Mouse (Mus musculus): ENCODE data around the gene Lhfpl2. TPM values are rescaled to one million over a fixed set of nuclear protein-coding genes. Genes with fewer than 3 reads are reported as not detected.

Gene Lhfpl2
- polyA plus RNA-seq, 1 experiment, result 17.1 TPM

DNA sequence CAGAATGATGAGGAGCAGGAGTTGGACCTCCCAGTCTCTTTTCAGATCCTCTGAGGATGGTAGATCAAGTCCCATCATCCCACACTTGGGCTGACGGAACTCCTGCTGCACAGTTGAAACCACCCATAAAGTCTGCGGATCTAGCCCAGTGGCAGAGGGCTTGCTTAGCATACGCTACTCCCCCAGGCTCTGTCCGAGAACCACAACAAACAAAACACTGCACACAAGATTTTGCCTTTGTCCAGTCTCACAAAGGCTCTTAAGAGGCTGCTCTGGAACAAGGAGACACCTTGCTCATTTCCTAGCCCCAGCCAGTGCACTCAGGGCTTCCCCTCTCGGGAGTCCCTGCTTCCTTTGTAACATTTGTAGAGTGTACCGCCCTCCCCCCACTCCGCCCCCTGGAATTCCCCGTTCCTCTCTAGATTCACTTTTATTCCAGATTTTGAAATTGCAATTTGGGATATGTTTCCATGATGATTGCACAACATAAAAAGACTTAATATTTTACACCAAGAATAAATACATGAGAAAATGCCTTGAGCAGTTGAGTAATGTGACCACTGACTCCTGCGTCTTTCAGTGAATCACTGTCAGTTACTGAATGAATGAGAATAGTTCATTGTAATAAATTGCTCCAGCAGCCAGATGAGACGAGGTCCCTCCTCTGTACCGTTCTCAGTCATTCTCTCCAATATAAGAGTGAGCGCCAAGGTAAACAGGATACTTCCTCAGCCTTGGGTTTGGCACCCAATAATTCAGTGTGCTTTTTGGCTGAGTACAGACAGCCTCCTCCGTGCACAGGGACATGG, 74.8 kb downstream of the Lhfpl2 start:
- DNase-seq (ENCODE audit: extremely low spot score in 1 of 2, low spot score in 1 of 2), result no peak

- no peak for DNase-seq (ENCODE audit: extremely low spot score in 1 of 2, low spot score in 1 of 2)
Measured at GRCm38 (mm10) chr13:94134646-94135045, 77.0 kb downstream of the Lhfpl2 start.

DNA sequence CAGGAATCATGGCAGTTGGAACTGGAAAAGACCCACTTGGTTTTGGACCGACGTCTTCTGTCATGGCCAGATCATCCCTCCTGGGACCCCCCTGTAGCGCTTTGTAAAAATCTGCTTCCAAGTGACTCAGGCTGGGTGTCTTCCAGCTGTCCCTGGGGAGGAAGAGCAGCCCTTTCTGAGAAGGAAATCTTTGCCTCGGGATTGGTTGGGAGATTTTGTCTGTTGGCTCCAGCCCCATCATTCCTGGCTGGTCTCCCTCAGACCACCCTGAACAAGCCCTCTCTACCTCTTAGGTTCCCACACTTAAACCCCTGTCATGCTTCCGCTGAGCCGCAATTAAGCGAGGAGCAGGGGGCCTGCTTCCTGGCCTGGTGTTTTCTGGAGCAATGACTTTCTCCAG, 77.6 kb downstream of the Lhfpl2 start:
- DNase-seq (ENCODE audit: extremely low spot score in 1 of 2, low spot score in 1 of 2), result no peak

- no peak for DNase-seq (ENCODE audit: extremely low spot score in 1 of 2, low spot score in 1 of 2)
Measured at GRCm38 (mm10) chr13:94139713-94140445, 82.3 kb downstream of the Lhfpl2 start.

- no peak for DNase-seq (ENCODE audit: extremely low spot score in 1 of 2, low spot score in 1 of 2)
Measured at GRCm38 (mm10) chr13:94140446-94140845, 82.8 kb downstream of the Lhfpl2 start.

GRCm38 (mm10) chr13:94143063-94143652, 85.6 kb downstream of the Lhfpl2 start:
- peak in 1 of 2 experiments; percentile 33 for DNase-seq (ENCODE audit: extremely low spot score in 1 of 2, low spot score in 1 of 2)

- DNase-seq (ENCODE audit: extremely low spot score in 1 of 2, low spot score in 1 of 2), result no peak
Measured at GRCm38 (mm10) chr13:94144451-94144850, 86.9 kb downstream of the Lhfpl2 start.

- peak in 1 of 2 experiments; percentile 76 for DNase-seq (ENCODE audit: extremely low spot score in 1 of 2, low spot score in 1 of 2)
Measured at GRCm38 (mm10) chr13:94147257-94147656, 89.7 kb downstream of the Lhfpl2 start.

DNA sequence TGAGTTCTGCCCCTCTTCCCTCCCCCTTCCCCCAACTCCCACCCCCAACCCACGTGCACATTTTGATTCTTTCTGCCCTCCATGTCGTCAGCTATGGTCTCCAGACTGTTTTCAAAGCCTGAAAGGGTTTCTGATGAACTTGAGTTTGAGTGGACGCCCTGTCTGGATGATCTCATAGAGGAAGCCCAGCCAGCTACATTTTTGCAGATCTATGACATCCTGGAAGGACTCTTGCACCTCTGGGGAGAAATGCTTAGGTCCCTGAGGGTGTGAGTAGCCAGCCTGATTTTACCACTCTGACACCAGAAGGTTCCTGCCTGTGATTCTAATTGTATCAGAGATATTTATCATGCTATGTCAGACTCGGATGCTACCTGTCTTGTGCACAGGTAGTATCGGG, 91.4 kb downstream of the Lhfpl2 start:
- no peak for DNase-seq (ENCODE audit: extremely low spot score in 1 of 2, low spot score in 1 of 2)

- DNase-seq (ENCODE audit: extremely low spot score in 1 of 2, low spot score in 1 of 2), result no peak
Measured at GRCm38 (mm10) chr13:94149781-94150180, 92.2 kb downstream of the Lhfpl2 start.

- DNase-seq (ENCODE audit: extremely low spot score in 1 of 2, low spot score in 1 of 2), result no peak
Measured at GRCm38 (mm10) chr13:94151308-94151707, 93.7 kb downstream of the Lhfpl2 start.

DNA sequence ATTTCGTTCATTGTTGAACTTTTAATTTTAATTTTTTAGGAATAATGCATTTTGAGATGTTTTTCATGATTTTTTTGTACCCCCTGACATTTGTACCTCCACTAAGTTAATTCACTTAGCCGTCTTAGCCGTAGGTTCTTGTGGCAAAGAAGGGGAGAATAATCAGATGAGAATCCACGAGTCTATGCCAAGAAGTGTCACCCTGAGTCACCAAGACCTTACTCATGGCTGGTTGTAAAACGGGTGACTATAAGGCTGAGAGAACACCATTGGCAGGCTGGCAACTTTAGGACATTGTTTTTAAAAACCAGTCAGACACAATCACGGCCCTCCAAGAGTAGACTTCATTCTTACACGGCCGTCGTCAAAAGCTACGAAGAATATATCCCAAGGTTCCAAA, 95.2 kb downstream of the Lhfpl2 start:
- no peak for DNase-seq (ENCODE audit: extremely low spot score in 1 of 2, low spot score in 1 of 2)

DNA sequence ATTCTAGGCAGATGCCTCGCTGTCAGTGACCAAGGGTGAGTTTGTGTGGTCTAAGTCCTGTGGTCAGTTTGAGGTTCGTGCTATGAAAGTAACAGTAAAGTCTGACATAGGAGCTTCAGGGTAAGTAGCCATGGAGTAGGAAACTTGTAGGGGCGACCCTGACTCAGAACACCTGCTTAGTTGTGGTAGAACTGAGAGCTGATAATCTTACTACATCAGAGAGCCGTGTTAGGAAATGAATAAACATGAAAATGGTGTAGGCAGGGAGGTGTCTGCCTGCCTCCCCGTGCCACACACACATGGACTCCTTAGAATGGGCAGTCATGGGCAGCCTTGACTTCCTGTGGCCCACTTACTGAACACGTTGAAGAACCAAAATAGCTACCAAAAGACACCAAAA, 96.1 kb downstream of the Lhfpl2 start:
- no peak for DNase-seq (ENCODE audit: extremely low spot score in 1 of 2, low spot score in 1 of 2)

DNA sequence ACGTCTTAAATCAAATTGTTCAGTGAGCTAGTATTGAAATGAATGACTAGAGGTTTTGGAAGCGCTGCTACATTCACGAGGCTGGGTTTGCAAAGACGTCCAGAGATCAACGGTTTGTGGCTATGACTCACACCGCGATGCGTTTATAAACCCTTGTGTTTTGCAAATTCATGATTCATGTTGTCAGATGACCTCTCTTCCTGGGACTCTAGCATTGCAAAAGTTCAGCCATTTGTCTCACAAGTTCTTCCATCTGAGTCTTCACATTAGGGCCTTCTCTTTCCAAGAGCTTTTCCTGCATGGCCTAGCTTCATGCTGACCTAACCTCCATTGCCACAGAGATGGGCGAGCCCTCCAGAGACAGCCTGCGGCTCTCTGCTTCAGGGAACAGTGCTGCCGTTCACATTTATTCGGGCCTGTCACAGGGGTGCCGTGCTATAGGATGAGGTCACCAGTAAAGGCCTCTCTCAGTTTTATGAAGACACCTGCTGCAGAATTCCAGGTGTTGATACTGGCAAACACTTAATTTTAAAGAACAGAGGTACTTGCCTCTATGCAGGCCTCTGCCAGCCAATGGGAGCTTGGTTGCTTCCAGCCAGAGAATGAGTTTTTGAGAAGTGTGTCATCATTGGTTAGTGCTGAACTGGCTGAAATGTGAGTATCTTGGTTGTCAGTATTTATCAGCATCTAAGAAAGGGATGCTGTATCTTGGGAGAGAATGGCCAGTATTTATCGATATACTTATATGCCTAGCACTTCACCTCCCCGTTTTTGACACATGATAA, 97.1 kb downstream of the Lhfpl2 start:
- DNase-seq (ENCODE audit: extremely low spot score in 1 of 2, low spot score in 1 of 2), result no peak

GRCm38 (mm10) chr13:94155657-94156429, 98.2 kb downstream of the Lhfpl2 start:
- no peak for DNase-seq (ENCODE audit: extremely low spot score in 1 of 2, low spot score in 1 of 2)

- no peak for DNase-seq (ENCODE audit: extremely low spot score in 1 of 2, low spot score in 1 of 2)
Measured at GRCm38 (mm10) chr13:94158864-94159477, 101.4 kb downstream of the Lhfpl2 start.

- DNase-seq (ENCODE audit: extremely low spot score in 1 of 2, low spot score in 1 of 2), result no peak
Measured at GRCm38 (mm10) chr13:94159478-94160220, 102.1 kb downstream of the Lhfpl2 start.

DNA sequence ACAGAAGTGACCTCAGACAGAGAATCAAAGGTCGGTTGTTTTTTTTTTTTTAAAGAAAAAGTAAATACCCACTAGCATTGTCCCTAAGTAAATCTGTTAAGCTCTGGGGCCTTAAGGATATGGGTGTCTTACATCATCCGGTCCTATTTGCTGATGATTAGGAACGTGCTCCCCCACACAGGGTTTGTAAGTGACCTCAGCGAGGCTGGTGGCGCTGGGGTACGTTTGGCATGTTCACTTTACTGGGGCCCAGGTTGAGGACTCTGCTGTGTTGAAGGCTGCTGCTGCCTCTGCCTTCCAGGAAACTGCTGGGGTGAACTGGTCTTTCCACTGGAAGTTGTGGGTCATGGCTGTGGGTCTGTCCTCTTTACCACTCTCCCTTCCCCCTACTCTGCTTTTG, 106.9 kb downstream of the Lhfpl2 start:
- no peak for DNase-seq (ENCODE audit: extremely low spot score in 1 of 2, low spot score in 1 of 2)

- no peak for DNase-seq (ENCODE audit: extremely low spot score in 1 of 2, low spot score in 1 of 2)
Measured at GRCm38 (mm10) chr13:94168319-94168718, 110.7 kb downstream of the Lhfpl2 start.

Measured in frontal cortex, adult 2 months (tissue).